Mouse (Mus musculus) lung, adult 10 weeks (tissue): ENCODE measurements around the gene Fam92b. TPM values are rescaled to one million over a fixed set of nuclear protein-coding genes. Genes with fewer than 3 reads are reported as not detected.

ENCODE experiments used
- polyA plus RNA-seq: library from polyadenylated mRNA; stranded (reverse); fragments of 350-450 nt; fragmentation: Illumina TruSeq; extraction: RNeasy Lipid Tissue Mini Kit (QIAGEN cat#74804); gene quantifications from one replicate; pipeline ENCODE4 v1.2.3, GENCODE M21; 2014; ENCODE audit warnings: low read depth, low replicate concordance; ENCODE audit not compliant: insufficient read depth

Fam92b gene
- polyA plus RNA-seq: 14.3 TPM

GRCm38 (mm10) chr8:120177318-120178123, at the start of gene Fam92b:
Gene Fam92b (minus strand): TSS chr8:120177466.

Other genes starting within 250 kb of the Fam92b start
- 32.0 TPM for gene Crispld2, start 185.0 kb downstream of the Fam92b start, polyA plus RNA-seq
- gene Zdhhc7, start 76.0 kb downstream of the Fam92b start, polyA plus RNA-seq: 20.8 TPM
- gene 6430548M08Rik, start 63.3 kb downstream of the Fam92b start, polyA plus RNA-seq: 29.8 TPM
- gene Gse1, start 51.0 kb upstream of the Fam92b start, polyA plus RNA-seq: 6.2 TPM